Mouse (Mus musculus): ENCODE data around the gene Fam98b.

Fam98b gene

GRCm38 (mm10) chr2:117303391-117304350 lies 54.1 kb downstream of the Fam98b start:
- no peak for DNase-seq (ENCODE audit: low spot score)

GRCm38 (mm10) chr2:117304941-117305340 lies 55.4 kb downstream of the Fam98b start:
- DNase-seq (ENCODE audit: low spot score) = no peak

GRCm38 (mm10) chr2:117307959-117308358 lies 58.4 kb downstream of the Fam98b start:
- no peak for DNase-seq (ENCODE audit: low spot score)

GRCm38 (mm10) chr2:117309046-117309445 lies 59.5 kb downstream of the Fam98b start:
- DNase-seq (ENCODE audit: low spot score) = no peak

GRCm38 (mm10) chr2:117311349-117311748 lies 61.8 kb downstream of the Fam98b start:
- no peak for DNase-seq (ENCODE audit: low spot score)

GRCm38 (mm10) chr2:117312030-117312429 lies 62.5 kb downstream of the Fam98b start:
- no peak for DNase-seq (ENCODE audit: low spot score)

GRCm38 (mm10) chr2:117312441-117312895 lies 62.9 kb downstream of the Fam98b start:
- DNase-seq (ENCODE audit: low spot score) = no peak

- DNase-seq (ENCODE audit: low spot score) = no peak
Observed at GRCm38 (mm10) chr2:117313586-117314235, 64.2 kb downstream of the Fam98b start.

GRCm38 (mm10) chr2:117318991-117319390 lies 69.5 kb downstream of the Fam98b start:
- no peak for DNase-seq (ENCODE audit: low spot score)

All from yolk sac, embryonic 10.5 days (tissue).